Mouse (Mus musculus): ENCODE measurements around the gene Meltf. TPM values are rescaled to one million over a fixed set of nuclear protein-coding genes. Genes with fewer than 3 reads are reported as not detected.
A peak's percentile ranks its signal among the peaks of the same experiment; 100 is the strongest.
"Not testable (repeated sequence)": the region's sequence is repeated elsewhere in the genome, so short reads cannot be mapped to it uniquely, and the experiment has no call there.

Meltf gene
- total RNA-seq, 2 experiments from 2014 or later: 0.30 to 0.55 TPM

DNA sequence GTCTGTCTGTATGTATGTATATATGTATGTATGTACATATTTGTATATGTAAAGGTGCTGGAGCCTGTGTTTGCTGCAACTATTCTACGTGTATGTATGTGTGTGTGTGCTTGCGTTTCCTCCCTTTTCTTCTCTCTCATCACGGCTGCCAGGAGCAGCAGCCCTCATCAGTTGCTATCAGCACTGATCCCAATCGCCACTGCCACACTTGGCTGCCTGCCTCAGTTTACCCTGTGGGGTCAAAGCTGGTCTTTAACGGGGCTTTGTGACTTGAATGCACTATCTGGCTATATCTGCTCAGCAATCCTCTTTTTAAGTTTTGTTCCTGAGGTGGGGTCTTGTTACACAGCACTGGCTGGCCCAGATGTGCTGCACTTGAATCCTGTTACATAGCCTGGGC, 48.8 kb downstream of the Meltf start:
- no peak for DNase-seq (ENCODE audit: low spot score in 2 of 2)
- intact Hi-C loops (cut with DNase I): no loop called here

DNA sequence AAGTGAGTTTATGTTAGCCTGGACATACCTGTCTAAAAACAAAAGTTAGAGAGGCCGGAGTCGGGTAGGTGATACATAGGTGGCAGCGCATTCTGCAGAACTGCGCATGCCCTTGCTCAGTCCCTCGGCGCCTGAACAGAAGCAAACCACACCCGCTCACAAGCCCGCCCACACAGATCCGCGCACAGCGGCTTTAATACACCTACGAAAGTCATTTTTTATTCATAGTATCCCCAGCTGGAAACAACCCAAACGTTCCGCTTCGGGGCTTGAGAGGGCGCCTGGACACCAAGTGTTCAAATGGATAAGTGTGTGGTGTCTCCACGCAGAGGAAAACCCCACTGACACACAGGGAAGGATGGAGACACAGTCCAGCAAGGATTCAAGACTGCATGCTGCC, 52.7 kb downstream of the Meltf start:
- intact Hi-C loops (cut with DNase I): loop anchor here (5.0 kb wide), 1 partner anchor 179 kb away; no protein-coding TSS in a partner anchor
- DNase-seq (ENCODE audit: low spot score in 2 of 2): peak; percentile 33 to 36

DNA sequence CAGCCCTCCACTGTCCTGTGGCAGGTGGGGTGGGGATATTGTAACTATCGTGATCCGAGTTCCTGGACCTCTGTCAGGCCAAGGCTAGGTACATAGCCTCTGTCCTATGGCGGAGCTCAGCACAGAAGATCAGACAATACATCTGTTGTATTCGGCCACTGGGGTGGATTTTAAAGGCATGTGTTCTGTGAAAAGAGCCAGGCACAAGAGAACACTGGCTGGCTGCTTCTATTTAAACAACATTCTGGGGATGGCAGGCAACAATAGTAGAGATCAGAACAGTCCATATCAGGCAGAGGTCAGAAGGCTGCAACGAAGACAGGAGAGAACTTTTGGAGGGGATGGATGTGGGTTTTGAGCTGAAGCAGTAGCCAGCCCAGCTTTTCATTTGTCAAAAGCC, 53.6 kb downstream of the Meltf start:
- peak in 1 of 2 experiments; percentile 25 for DNase-seq (ENCODE audit: low spot score in 2 of 2)
- intact Hi-C loops (cut with DNase I): loop anchor here (5.0 kb wide), 1 partner anchor 180 kb away; no protein-coding TSS in a partner anchor

DNA sequence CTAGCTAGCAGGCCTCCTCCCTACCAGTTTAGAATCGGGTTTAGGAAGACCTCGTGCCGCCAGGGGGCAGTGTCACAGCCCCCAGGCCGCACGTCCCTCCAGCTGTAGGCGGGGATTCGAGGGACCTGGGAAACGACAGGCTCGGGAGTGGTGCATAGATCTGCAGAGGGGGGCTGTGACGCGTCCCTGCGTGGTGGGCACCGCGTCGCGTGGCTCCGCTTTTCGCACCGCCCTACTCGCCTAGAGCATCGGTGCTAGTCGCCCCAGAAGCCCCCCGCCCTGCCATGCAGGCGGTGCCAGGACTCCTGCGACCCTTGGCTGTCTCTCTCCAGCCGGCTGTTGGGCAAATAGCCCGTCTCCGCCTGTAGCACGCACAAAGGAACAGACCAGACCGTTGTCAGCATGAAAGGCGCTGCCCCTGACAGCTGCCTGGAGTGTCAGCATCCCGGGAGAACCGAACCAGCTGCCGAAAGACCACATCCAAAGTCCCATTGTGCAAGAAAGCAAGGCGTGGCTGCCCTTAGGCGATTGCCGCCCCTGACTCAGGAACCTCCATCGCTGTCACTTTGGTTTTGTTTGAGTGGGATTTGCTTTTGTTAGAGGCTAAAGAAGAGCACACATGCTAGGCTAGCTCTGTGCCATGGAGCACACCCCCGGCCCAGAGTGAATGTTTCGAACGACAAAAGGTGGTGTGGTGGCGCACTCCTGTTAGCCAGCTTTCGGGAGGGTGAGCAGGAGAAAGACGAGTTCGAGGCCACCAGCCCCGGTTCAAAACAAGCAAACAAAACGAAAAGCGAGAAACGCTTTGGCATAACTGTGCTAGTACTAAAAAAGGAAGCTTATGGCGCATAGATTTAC, 54.5 kb downstream of the Meltf start:
- peak; percentile 90 to 95 for DNase-seq (ENCODE audit: low spot score in 2 of 2)
- intact Hi-C loops (cut with DNase I): loop anchor here (5.0 kb wide), 1 partner anchor 181 kb away; no protein-coding TSS in a partner anchor

DNA sequence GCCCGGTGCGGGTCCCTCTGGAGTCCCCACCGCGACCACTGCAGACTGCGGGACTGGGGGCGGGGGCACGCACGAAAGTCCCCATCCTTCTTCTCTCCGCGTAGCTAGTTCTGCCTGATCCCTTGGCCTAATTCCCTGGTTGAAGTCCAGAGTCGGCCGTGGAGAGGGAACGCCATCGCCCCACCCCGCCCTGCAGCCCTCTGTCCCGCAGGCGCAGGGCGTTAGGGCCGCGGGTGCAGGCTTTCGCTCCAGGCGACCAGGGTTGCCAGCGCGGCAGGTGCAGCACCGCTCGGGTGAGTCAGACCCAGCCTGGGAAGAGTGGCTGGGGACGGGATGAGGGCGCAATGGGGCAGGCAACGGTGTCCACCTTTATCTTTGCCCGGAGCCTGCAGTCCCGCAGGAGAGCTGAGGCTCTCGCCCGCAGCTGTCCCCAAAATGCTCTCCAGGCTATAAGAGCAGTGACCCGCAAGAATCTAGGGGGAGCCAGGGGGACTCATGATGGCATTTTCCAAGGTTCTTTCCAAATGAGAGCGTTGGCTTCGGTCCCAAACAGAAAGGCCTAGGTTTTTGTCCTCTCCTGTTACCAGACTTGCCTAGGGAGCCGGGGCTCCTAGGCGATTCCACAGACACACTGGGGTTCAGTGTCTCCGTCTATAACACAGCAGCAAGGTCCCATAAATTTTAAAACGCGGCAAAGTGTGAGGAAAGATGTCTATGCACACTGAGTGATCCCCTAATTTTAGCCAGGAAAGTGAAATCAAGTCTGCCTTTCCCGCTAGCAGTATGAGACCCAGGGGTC, 55.3 kb downstream of the Meltf start, which contains the start of gene Pigz:
Gene Pigz (plus strand): TSS at position 101 of the 799 bp plus-strand sequence.
- peak; percentile 42 to 45 for DNase-seq (ENCODE audit: low spot score in 2 of 2)
- intact Hi-C loops (cut with DNase I): loop anchor here (5.0 kb wide), 1 partner anchor 182 kb away; no protein-coding TSS in a partner anchor

DNA sequence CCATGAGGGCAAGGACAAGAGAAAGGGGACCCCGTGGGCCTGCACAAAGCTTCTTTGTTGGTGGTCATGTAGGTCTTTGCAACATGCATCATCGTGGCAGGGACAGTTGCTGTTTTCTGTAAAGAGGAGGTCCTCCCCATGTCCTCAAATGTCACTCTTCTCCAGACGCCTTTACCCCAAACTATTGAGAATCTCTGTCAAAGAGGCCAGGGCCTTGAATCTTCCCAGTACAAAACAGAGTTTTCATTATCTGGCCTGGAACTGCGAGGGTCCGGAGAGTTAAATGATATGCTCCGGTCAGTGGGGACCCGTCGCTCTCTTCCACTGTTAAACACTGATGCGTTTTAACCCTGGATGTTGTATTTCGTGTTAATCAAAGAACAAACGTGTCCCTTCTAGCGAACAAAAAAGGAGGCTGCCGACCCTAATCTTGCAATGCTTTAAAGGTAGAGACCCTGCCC, 56.0 kb downstream of the Meltf start:
- intact Hi-C loops (cut with DNase I): loop anchor here (5.0 kb wide), 1 partner anchor 182 kb away; no protein-coding TSS in a partner anchor
- DNase-seq (ENCODE audit: low spot score in 2 of 2): peak in 1 of 2 experiments; percentile 36

DNA sequence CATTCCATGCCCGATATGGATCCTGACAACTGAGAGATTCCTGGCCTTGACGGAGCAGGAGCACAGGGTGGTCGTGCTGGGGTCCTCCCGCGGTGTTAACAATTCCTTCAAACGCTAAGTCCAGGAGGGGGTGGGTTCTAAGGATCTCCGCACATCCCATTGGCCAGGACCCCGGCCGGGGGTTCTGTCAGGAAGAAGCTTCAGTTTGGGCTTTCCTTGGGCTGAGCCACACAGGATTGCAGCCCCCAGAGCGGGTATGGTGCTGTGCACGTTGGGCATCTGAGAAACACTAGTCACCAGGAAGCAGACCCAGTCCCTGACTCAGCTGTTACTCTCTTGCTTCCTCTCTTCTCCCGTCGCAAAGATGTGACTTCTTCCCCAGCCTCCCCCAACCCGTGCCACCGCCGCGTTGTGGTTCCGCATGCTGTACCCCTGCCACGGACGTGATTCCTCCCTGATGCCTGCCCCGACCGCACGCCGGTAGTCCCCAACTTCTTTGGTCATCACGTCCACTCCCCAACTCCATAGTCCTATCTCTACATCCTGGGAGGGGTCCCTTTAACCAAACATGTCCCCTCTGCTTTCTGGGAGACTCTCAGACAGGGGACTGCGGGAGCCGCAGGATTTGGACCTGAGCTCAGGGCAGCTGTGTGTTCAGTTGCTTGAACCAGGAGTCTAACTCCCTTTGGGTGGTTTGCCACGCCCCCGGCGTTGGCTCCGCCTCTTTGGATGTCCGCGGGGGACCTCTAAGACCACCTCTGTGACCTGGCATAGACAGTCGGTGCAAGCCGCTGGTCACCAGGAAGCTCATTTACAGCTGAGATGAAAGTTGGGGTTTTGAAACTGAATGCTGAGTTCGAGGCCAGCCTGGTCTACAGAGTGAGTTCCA, 56.7 kb downstream of the Meltf start:
- intact Hi-C loops (cut with DNase I): no loop called here
- DNase-seq (ENCODE audit: low spot score in 2 of 2): peak; percentile 48 to 71

DNA sequence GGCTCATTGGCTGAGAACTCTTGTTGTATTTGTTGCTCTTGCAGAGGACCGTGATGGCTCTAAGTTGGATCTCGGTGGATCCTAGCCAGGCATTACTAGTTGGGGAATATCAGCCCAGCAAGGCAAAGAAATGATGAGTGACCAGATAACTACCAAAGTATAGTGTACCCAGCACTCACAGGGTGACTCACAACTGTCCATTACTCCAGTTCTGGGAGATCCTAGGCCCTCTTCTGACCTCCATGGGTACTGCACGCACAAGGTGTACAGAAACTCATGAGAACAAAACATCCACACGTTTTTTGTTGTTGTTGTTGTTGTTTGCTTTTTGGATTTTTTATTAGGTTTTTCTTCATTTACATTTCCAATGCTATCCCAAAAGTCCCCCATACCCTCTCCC, 58.0 kb downstream of the Meltf start:
- intact Hi-C loops (cut with DNase I): no loop called here

DNA sequence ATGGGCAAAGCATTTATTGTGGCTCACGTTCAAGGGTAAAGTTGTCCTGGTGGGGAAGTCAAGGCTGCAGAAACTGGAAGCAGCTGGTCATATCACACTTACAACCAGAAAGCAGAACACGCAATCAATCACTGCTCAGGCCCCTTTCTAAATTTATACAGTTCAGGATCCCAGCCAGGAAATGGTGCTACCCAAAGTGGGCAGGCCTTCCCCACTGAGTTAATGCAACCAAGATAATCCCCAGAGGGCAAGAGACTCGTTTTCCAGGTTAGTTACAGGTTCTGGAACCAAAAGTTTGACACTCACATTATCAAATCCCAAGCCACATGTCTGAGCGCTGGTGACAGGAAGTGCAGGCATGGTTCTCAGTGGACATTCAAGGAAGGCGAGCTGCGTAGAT, 60.2 kb downstream of the Meltf start:
- intact Hi-C loops (cut with DNase I): no loop called here

More for the DNA sequence above, 58.0 kb downstream of the Meltf start:
- no peak for DNase-seq (ENCODE audit: low spot score in 2 of 2)

DNA sequence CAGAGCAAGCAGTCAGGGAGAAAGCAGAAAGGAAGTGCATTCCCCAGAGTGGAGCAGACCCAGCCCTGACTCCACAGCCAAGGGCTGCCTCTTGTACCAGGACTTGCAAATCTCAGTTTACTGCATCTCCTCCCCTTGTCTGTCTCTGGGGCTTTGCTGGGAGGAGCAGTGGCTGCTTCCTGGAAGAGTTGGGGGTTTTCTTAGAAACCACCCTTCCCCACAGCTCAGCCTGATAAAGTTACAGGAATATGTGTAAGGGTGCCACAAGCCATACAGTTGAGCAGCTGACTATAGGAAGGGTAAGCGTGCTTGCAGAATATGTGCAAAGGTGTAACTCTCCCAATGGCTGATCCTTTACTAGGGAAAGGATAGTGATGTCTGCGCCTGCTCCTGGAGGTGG, 62.0 kb downstream of the Meltf start:
- DNase-seq (ENCODE audit: low spot score in 2 of 2): no peak
- intact Hi-C loops (cut with DNase I): no loop called here

More for the DNA sequence above, 60.2 kb downstream of the Meltf start:
- no peak for DNase-seq (ENCODE audit: low spot score in 2 of 2)

DNA sequence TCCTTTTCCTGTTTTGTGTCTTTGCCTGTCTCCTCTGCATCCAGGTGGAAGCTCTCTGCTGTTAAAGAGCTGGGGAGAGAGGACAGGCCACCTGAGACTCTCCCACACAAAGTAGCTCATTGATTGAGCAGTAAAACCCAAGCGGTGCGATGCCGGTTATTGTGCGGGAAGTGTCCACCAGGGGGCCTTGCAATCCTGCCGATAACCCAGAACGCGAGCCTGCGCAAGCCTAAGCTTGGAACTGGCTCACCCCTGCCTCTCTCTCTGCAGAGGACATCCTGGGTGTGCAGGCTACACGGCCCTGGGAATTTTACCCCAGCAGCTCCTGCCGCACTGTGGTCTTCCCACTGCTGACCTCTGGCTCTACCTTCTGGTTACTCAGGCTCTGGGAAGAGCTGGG, 65.4 kb downstream of the Meltf start:
- intact Hi-C loops (cut with DNase I): no loop called here
- peak; percentile 80 to 83 for DNase-seq (ENCODE audit: low spot score in 2 of 2)

DNA sequence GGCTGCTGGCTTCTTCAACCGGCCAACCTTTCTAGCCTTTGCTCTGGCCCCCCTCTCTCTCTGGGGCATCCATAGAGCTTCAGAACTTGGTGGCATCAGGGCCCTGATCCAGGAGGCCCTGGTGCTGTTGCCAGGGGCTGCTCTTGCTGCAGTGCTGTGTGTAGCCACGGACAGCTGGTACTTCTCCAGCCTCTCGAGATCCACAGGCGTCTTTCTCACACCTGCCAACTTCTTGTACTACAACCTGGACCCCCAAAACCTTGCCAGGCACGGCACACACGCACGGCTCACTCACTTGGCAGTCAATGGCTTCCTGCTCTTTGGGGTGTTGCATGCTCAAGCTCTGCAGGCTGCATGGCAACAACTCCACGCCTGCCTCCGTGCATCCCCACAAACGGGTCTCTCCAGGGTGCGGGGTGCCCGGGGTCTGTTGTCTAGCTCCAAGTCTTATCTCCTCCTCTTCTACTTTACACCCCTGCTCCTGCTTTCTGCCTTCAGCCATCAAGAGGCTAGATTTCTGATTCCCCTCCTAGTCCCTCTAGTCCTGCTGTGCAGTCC, 66.2 kb downstream of the Meltf start:
- intact Hi-C loops (cut with DNase I): no loop called here
- peak in 1 of 2 experiments; percentile 23 for DNase-seq (ENCODE audit: low spot score in 2 of 2)

DNA sequence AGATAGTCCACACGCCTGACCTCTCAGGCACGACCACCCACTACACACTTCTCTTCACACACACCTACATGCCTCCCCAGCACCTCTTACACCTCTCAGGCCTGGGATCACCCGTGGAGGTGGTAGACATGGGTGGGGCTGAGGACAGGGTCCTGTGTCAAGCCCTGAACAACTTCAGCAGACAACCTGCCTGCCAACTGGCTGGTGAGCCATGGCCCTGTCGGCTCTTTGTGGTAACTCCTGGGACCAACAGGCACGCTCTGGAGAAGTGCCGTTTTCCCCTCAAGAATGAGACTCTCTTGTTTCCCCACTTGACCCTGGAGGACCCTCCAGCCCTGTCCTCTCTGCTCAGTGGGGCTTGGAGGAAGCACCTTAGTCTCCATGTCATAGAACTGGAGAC, 66.8 kb downstream of the Meltf start:
- intact Hi-C loops (cut with DNase I): no loop called here
- no peak for DNase-seq (ENCODE audit: low spot score in 2 of 2)

DNA sequence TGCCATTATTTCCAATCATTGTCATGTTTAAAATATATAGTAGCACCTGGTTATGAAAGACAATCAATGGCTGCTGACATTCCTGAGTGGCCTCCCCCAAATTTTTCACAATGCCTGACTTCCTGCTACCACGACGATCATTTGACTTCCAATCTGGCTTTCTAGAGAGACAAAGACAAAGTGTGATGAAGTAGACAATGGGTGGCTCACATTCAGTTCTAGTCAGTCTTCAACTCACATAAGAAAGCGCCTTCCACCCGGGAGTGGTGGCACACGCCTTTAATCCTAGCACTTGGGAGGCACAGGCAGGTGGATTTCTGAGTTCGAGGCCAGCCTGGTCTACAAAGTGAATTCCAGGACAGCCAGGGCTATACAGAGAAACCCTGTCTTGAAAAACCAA, 67.4 kb downstream of the Meltf start:
- DNase-seq (ENCODE audit: low spot score in 2 of 2); intact Hi-C loops (cut with DNase I): not testable (repeated sequence)

DNA sequence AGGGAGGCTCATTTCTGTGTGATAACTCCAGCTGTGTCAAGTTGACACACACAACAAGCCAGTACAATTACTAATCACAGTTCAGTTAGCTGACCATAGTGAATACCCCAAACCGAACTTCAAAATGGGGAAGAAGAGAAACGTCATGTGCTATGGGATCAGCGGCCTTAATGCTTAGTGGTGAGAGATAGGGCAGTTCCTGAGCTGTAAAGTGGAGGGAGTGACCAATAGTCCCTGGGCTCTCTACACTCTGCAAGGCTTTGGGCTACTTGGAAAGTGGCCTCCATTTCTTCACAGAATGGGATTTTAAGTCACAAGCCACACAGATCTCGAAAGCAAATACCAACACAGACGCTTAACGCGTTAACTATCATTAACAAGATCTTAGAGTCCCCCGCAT, 68.7 kb downstream of the Meltf start:
- intact Hi-C loops (cut with DNase I): no loop called here
- no peak for DNase-seq (ENCODE audit: low spot score in 2 of 2)

DNA sequence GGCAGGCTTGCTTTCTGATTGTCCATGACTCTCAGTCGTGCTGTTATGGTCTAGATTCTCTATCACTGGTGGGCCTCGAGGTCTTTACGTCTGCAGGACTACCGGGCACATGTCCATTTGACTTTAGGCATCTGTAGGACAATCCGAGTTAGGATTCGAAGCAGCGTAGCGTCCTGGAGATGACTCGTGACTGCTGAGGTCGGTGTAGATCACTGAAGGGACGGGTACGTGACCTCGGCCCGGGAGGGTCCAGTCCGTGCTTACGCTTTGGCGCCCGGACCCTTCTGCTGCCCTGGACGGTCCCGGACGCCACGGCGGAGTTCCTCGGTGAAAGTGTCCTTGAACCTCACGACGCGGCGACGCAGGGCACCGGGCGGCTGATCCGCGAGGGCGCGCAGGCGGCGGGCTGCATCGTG, 69.3 kb downstream of the Meltf start:
- intact Hi-C loops (cut with DNase I): loop anchor here (2.0 kb wide), 1 partner anchor 55 kb away; the partner anchor contains the start of gene Senp5
- DNase-seq (ENCODE audit: low spot score in 2 of 2): peak in 1 of 2 experiments; percentile 36

DNA sequence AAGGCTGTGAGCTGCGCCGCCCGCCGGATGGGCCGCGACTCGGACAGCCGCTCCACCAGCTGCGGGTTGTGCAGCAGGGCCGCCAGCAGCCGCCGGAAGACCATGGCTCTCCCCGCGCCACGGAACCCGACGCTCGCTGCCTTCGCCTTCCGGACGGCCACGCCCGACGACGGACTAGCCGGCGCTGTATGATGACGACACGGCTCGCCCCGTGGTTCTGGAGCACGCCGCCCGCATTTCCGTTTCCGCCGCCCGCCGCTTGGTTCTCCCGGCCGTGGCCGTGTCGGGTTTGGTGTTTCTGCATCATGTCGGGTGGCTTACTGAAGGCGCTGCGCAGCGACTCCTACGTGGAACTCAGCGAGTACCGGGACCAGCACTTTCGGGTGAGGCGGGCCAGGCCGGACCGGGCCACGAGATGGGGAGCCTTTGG, 69.8 kb downstream of the Meltf start, which contains the start of the genes 0610012G03Rik and Ncbp2:
Gene 0610012G03Rik (minus strand): TSS at position 150 of the 430 bp plus-strand sequence.
Gene Ncbp2 (plus strand): TSS at position 169 of the 430 bp plus-strand sequence.
- peak; percentile 97 to 98 for DNase-seq (ENCODE audit: low spot score in 2 of 2)
- intact Hi-C loops (cut with DNase I): loop anchor here (2.0 kb wide), 1 partner anchor 54 kb away; the partner anchor contains the start of gene Senp5

Data from left cerebral cortex, postnatal 25 days (tissue).